Mouse (Mus musculus) cerebellum, adult 11-12 months (tissue): Measurements from ENCODE around the gene Mink1.

Experiments used
- DNase-seq: peaks from one replicate; pipeline ENCODE4 v3.0.0; 2022

Mink1 gene

GRCm38 (mm10) chr11:70638714-70639278, 76.1 kb downstream of the Mink1 start, which contains the start of gene Gp1ba:
Gp1ba (plus strand) TSS chr11:70639122.
- no peak for DNase-seq

GRCm38 (mm10) chr11:70639976-70640375, 77.3 kb downstream of the Mink1 start:
- no peak for DNase-seq

GRCm38 (mm10) chr11:70641241-70641640, 78.6 kb downstream of the Mink1 start:
- no peak for DNase-seq

GRCm38 (mm10) chr11:70643051-70643450, 80.4 kb downstream of the Mink1 start:
- no peak for DNase-seq

- peak; percentile 60 for DNase-seq
These were observed 82.0 kb downstream of the Mink1 start for GRCm38 (mm10) chr11:70644564-70645103.

- DNase-seq, result peak; percentile 61
These were observed 83.0 kb downstream of the Mink1 start for GRCm38 (mm10) chr11:70645461-70646258.

GRCm38 (mm10) chr11:70646259-70646555, 83.5 kb downstream of the Mink1 start:
- DNase-seq, result peak; percentile 76

- DNase-seq, result peak; percentile 98
These were observed 84.3 kb downstream of the Mink1 start, which contains the start of the genes Rnf167 and Slc25a11 for GRCm38 (mm10) chr11:70646691-70647650. Rnf167 (plus strand) TSS chr11:70647235. Slc25a11 (minus strand) TSS chr11:70647479.

- DNase-seq, result peak; percentile 66
These were observed 85.2 kb downstream of the Mink1 start for GRCm38 (mm10) chr11:70647716-70648420.

- DNase-seq, result no peak
These were observed 85.8 kb downstream of the Mink1 start for GRCm38 (mm10) chr11:70648512-70648911.

GRCm38 (mm10) chr11:70649185-70649734, 86.6 kb downstream of the Mink1 start:
- DNase-seq, result no peak

GRCm38 (mm10) chr11:70650322-70651175, 87.9 kb downstream of the Mink1 start:
- DNase-seq, result no peak

- DNase-seq, result no peak
These were observed 88.7 kb downstream of the Mink1 start for GRCm38 (mm10) chr11:70651391-70651790.

GRCm38 (mm10) chr11:70652029-70652883, 89.6 kb downstream of the Mink1 start:
- DNase-seq, result peak; percentile 54

- no peak for DNase-seq
These were observed 90.2 kb downstream of the Mink1 start for GRCm38 (mm10) chr11:70652884-70653344.

GRCm38 (mm10) chr11:70653345-70654197, 90.9 kb downstream of the Mink1 start:
- peak; percentile 68 for DNase-seq

- DNase-seq, result peak; percentile 82
These were observed 91.7 kb downstream of the Mink1 start, which contains the start of gene Pfn1 for GRCm38 (mm10) chr11:70654198-70654922. Pfn1 (minus strand) TSS chr11:70654644.
